Mouse (Mus musculus) liver, adult 2 months (tissue): ENCODE measurements around the gene Gm20481. TPM values are rescaled to one million over a fixed set of nuclear protein-coding genes. Genes with fewer than 3 reads are reported as not detected.
A peak's percentile ranks its signal among the peaks of the same experiment; 100 is the strongest.

Experiments
- DNase-seq: peaks from one replicate; pipeline ENCODE4 v3.0.0-alpha.2; 2011; ENCODE audit warnings: low read depth, low spot score; ENCODE audit errors: extremely low read depth
- H3K27ac ChIP-seq: fragments of 200-500 bp; replicated peaks from 2 replicates; pipeline ENCODE4 v1.5.1; 2012; ENCODE audit warnings: low read depth, mild to moderate bottlenecking, control low read depth, inconsistent platforms, low read length; ENCODE audit not compliant: insufficient read depth
- H3K27me3 ChIP-seq: fragments of 200-500 bp; 2 replicates; pipeline ENCODE4 v1.6.1; 2012; ENCODE audit warnings: mild to moderate bottlenecking, moderate library complexity, low read length, inconsistent platforms; ENCODE audit not compliant: control insufficient read depth, insufficient read depth
- H3K36me3 ChIP-seq: fragments of 200-500 bp; 2 replicates; pipeline ENCODE4 v1.6.1; 2012; ENCODE audit warnings: low read length, inconsistent platforms; ENCODE audit not compliant: control insufficient read depth, insufficient read depth
- H3K4me1 ChIP-seq: fragments of 200-500 bp; 2 replicates; pipeline ENCODE4 v1.6.1; 2011; ENCODE audit warnings: low read length; ENCODE audit not compliant: control insufficient read depth, insufficient read depth
- H3K4me3 ChIP-seq: fragments of 200-500 bp; 2 replicates; pipeline ENCODE4 v1.5.1; 2011; ENCODE audit warnings: low read depth, mild to moderate bottlenecking, control low read depth, low read length, moderate library complexity; ENCODE audit not compliant: insufficient read depth
- H3K79me2 ChIP-seq: fragments of 200-500 bp; 2 replicates; pipeline ENCODE4 v1.6.1; 2012; ENCODE audit warnings: inconsistent platforms, mild to moderate bottlenecking, low read length, moderate library complexity; ENCODE audit not compliant: control insufficient read depth, insufficient read depth
- H3K9ac ChIP-seq: fragments of 200-500 bp; 2 replicates; pipeline ENCODE4 v1.6.1; 2012; ENCODE audit warnings: low read depth, mild to moderate bottlenecking, control low read depth, inconsistent platforms, low read length
- CTCF ChIP-seq: fragments of 200-500 bp; IDR thresholded peaks from 2 replicates; pipeline ENCODE4 v1.5.1; 2011; ENCODE audit warnings: low read depth, low read length, control low read depth
- POLR2A ChIP-seq: fragments of 200-500 bp; IDR thresholded peaks from 2 replicates; pipeline ENCODE4 v1.6.1; 2011; ENCODE audit warnings: low read length, control low read depth; ENCODE audit not compliant: insufficient read depth; ENCODE audit errors: extremely low read depth
- WGBS: fragments of 180-500 bp; shearing (Covaris S2); methylation state at CpG from one replicate; pipeline ENCODE4 v1.1.7; 2018; 5-methylcytosine and 5-hydroxymethylcytosine counted together
- polyA plus RNA-seq: library from polyadenylated mRNA; depleted of rRNA; stranded (reverse); fragments of >200 nt; gene quantifications from 2 replicates; pipeline ENCODE4 v1.2.3, GENCODE M21; 2012
- total RNA-seq: library from RNA; depleted of rRNA; stranded (reverse); fragments of >200 nt; gene quantifications from 2 replicates; pipeline ENCODE4 v1.2.3, GENCODE M21; 2014

The Gm20481 gene
- total and polyA plus RNA-seq, 2 experiments = not detected

DNA sequence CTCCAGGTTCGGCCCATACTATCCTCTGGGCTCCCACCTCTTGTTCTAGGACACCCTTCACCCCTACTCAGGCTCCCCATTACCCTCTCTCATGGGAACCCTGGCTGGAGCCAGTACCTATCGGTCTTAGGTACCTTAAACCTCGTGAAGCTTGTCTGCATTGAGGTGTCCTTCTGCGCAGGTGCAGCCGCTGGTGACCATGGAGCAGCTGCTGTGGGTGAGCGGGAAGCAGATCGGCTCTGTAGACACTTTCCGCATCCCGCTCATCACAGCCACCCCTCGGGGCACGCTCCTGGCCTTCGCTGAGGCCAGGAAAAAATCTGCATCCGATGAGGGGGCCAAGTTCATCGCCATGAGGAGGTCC is 38.0 kb upstream of the Gm20481 start:
- peak overlapping the region; percentile 78 for H3K4me3 ChIP-seq
- H3K27ac ChIP-seq = peak overlapping the region; percentile 53; the same call in 1 of the 2 replicates
- DNase-seq = no peak
- peaks cover 7% of the 10 kb centered on the region; the same call in 1 of the 2 replicates for H3K79me2 ChIP-seq
- 3% methylated on average over 14 of the region's 14 CpGs for WGBS
- H3K4me1 ChIP-seq = peaks cover 16% of the 10 kb centered on the region
- peak overlapping the region; percentile 83 for H3K9ac ChIP-seq
- no peak for TF ChIP-seq POLR2A
- no peak for TF ChIP-seq CTCF
- no peaks in the 10 kb centered on the region; the same call in 1 of the 2 replicates for H3K36me3 ChIP-seq
- H3K27me3 ChIP-seq = no peaks in the 10 kb centered on the region

DNA sequence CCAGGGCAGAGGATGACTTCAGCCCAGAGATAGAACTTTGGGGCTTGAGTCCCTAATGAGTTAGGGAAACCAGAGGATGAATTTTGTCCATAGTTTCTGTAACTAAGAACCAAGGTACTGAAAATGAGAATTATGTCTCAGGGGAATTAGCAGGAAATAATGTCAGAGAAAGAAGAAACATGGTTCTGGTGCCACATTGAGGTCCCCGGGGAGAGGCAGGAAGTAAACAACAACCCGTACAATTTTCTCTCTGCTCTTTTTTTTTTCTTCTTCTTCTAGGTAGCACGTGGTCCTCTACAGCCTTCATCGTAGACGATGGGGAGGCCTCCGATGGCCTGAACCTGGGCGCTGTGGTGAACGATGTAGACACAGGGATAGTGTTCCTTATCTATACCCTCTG is 37.4 kb upstream of the Gm20481 start:
- H3K27ac ChIP-seq = no peak overlapping the region
- H3K4me1 ChIP-seq = peaks cover 16% of the 10 kb centered on the region
- H3K9ac ChIP-seq = peak overlapping the region; percentile 83; the same call in 1 of the 2 replicates
- no peaks in the 10 kb centered on the region for H3K27me3 ChIP-seq
- TF ChIP-seq POLR2A (no peak), CTCF (no peak)
- peaks cover 7% of the 10 kb centered on the region; the same call in 1 of the 2 replicates for H3K79me2 ChIP-seq
- 64% methylated on average over 8 of the region's 8 CpGs for WGBS
- H3K4me3 ChIP-seq = peak overlapping the region; percentile 78; the same call in 1 of the 2 replicates
- DNase-seq = no peak
- no peaks in the 10 kb centered on the region; the same call in 1 of the 2 replicates for H3K36me3 ChIP-seq

- peak overlapping the region; percentile 17 for H3K9ac ChIP-seq
- 20% methylated on average over 24 of the region's 24 CpGs for WGBS
- H3K4me1 ChIP-seq = peaks cover 16% of the 10 kb centered on the region
- peak overlapping the region; percentile 37 for H3K4me3 ChIP-seq
- peak; percentile 74 for DNase-seq
- no peak for TF ChIP-seq CTCF
- TF ChIP-seq POLR2A = no peak
- H3K27ac ChIP-seq = no peak overlapping the region
- no peaks in the 10 kb centered on the region for H3K27me3 ChIP-seq
- no peaks in the 10 kb centered on the region; the same call in 1 of the 2 replicates for H3K36me3 ChIP-seq
- peaks cover 7% of the 10 kb centered on the region; the same call in 1 of the 2 replicates for H3K79me2 ChIP-seq
Observed at GRCm38 (mm10) chr17:34934031-34934430, 35.7 kb upstream of the Gm20481 start.

DNA sequence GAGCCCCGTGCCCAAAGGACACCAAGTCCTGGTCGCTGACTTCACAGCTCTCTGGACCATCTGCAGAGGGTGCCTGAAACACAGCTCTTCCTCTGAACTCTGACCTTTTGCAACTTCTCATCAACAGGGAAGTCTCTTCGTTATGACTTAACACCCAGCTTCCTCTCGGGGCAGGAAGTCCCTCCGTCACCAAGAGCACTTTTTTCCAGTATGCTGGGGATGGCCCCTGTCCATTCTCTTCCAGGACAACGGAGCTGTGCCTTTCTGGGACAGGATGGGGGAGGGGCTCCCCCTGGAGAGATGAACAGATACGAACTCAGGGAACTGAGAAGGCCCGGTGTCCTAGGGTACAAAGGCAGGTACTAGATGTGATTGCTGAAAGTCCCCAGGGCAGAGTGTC is 34.9 kb upstream of the Gm20481 start:
- no peak overlapping the region for H3K9ac ChIP-seq
- no peaks in the 10 kb centered on the region for H3K27me3 ChIP-seq
- H3K4me1 ChIP-seq = peaks cover 16% of the 10 kb centered on the region
- H3K27ac ChIP-seq = no peak overlapping the region
- 38% methylated on average over 8 of the region's 8 CpGs for WGBS
- DNase-seq = no peak
- H3K4me3 ChIP-seq = no peak overlapping the region
- H3K79me2 ChIP-seq = peaks cover 7% of the 10 kb centered on the region; the same call in 1 of the 2 replicates
- no peaks in the 10 kb centered on the region; the same call in 1 of the 2 replicates for H3K36me3 ChIP-seq
- TF ChIP-seq CTCF (no peak), POLR2A (no peak)

- no peaks in the 10 kb centered on the region; the same call in 1 of the 2 replicates for H3K36me3 ChIP-seq
- no peaks in the 10 kb centered on the region for H3K27me3 ChIP-seq
- H3K79me2 ChIP-seq = no peaks in the 10 kb centered on the region
- DNase-seq = peak; percentile 46
- no peak overlapping the region for H3K4me3 ChIP-seq
- no peak overlapping the region for H3K27ac ChIP-seq
- no peak for TF ChIP-seq POLR2A
- no peak for TF ChIP-seq CTCF
- WGBS = 54% methylated on average over 6 of the region's 6 CpGs
- peaks cover 10% of the 10 kb centered on the region for H3K4me1 ChIP-seq
- no peak overlapping the region for H3K9ac ChIP-seq
Observed at GRCm38 (mm10) chr17:34937960-34938505, 31.7 kb upstream of the Gm20481 start.

DNA sequence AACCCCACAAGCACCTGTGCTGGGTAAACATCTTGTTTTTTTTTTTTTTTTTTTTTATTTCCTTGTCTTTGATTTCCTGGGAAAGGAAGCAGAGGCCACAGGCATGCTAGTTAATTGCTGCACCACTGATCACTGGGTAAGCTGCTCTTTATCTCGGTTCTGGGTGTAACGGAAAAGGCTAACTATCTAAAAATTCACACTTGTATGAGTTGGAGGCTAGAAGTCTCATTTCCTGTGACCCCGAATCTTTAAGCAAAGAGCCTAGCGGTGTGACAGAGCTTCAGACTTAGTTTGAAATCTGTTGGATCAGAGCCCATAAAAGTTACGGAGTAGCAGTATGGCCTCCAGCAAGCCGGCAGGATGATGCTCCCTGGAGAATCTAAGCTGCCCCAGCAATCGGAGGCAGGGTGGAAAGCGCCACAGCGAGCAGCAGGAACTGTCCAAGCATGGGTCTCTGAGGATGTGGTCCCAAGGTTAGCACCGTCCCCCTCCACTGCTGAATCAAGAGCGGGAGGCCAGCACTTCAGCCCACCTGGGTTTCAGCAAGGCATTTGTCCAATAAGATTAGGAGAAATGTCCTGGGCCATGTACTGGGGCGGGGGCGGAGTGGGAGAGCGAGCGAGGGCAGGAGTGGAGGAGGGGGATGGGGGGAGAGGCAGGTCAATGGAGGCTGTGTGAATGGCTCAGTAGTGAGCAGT is 28.2 kb upstream of the Gm20481 start:
- Histone ChIP-seq H3K4me1 (peaks cover 2% of the 10 kb centered on the region), H3K79me2 (no peaks in the 10 kb centered on the region), H3K9ac (peak overlapping the region; percentile 24; the same call in 1 of the 2 replicates), H3K27me3 (no peaks in the 10 kb centered on the region), H3K27ac (no peak overlapping the region), H3K4me3 (peak overlapping the region; percentile 53), H3K36me3 (no peaks in the 10 kb centered on the region)
- WGBS = 57% methylated on average over 15 of the region's 15 CpGs
- no peak for TF ChIP-seq CTCF
- TF ChIP-seq POLR2A = no peak
- no peak for DNase-seq
